Mouse (Mus musculus) CH12.LX (cell line): ENCODE data around the gene Gm27029. TPM values are rescaled to one million over a fixed set of nuclear protein-coding genes. Genes with fewer than 3 reads are reported as not detected.
A peak's percentile ranks its signal among the peaks of the same experiment; 100 is the strongest.
"Not testable (repeated sequence)": the region's sequence is repeated elsewhere in the genome, so short reads cannot be mapped to it uniquely, and the experiment has no call there.

Source experiments
- DNase-seq: peaks from one replicate; pipeline ENCODE4 v3.0.0-alpha.2; 2013; ENCODE audit errors: extremely low read depth
- H3K27ac ChIP-seq: 2 replicates; pipeline ENCODE4 v1.5.1; 2012; ENCODE audit warnings: low read depth, mild to moderate bottlenecking, control low read depth, moderate library complexity; ENCODE audit not compliant: insufficient read depth
- H3K27me3 ChIP-seq: replicated peaks from 2 replicates; pipeline ENCODE3; 2012; ENCODE audit warnings: inconsistent platforms
- H3K36me3 ChIP-seq, 2 experiments: replicated peaks in 1 of 2; 2 replicates each; pipeline versions ENCODE3 to v1.6.1; 2012; ENCODE audit warnings: inconsistent platforms in 1 of 2, low read length in 1 of 2, mild to moderate bottlenecking in 1 of 2, mixed read lengths in 1 of 2, moderate library complexity in 1 of 2; ENCODE audit not compliant: control insufficient read depth in 1 of 2, insufficient read depth in 1 of 2
- H3K4me1 ChIP-seq, 2 experiments: 2 replicates each; pipeline ENCODE4 v1.6.1; 2012; ENCODE audit warnings: inconsistent platforms in 1 of 2, moderate library complexity in 1 of 2; ENCODE audit not compliant: insufficient read depth in 2 of 2, control insufficient read depth in 1 of 2
- H3K4me2 ChIP-seq: 2 replicates; pipeline ENCODE4 v1.6.1; 2012; ENCODE audit warnings: low read depth, mild to moderate bottlenecking, control low read depth; ENCODE audit not compliant: poor library complexity, insufficient read depth, severe bottlenecking
- H3K4me3 ChIP-seq, 3 experiments: fragments of 150-350 bp in 1 of 3; sonication (generic) in 1 of 3; replicated peaks in 1 of 3; 2 replicates each; pipeline versions ENCODE3 to v1.5.1; 2011 to 2012; ENCODE audit warnings: low read depth in 2 of 3, low read length in 2 of 3, mild to moderate bottlenecking in 2 of 3, moderate library complexity in 2 of 3, control low read depth in 1 of 3, improper control_type of control experiment in 1 of 3, inconsistent platforms in 1 of 3, mixed read lengths in 1 of 3; ENCODE audit not compliant: poor library complexity in 1 of 3
- H3K79me2 ChIP-seq: replicated peaks from 2 replicates; pipeline ENCODE4 v1.6.1; 2012; ENCODE audit warnings: mild to moderate bottlenecking, moderate library complexity; ENCODE audit not compliant: control insufficient read depth, poor library complexity, insufficient read depth, severe bottlenecking; ENCODE audit errors: extremely low read depth
- H3K9ac ChIP-seq: 2 replicates; pipeline ENCODE4 v1.6.1; 2012; ENCODE audit warnings: low read depth, mild to moderate bottlenecking, control low read depth, moderate library complexity; ENCODE audit not compliant: insufficient read depth
- H3K9me3 ChIP-seq: replicated peaks from 2 replicates; pipeline ENCODE3; 2012; ENCODE audit warnings: low read length, inconsistent platforms, mixed read lengths
- BHLHE40 ChIP-seq: IDR thresholded peaks from 2 replicates; pipeline ENCODE4 v1.6.1; 2011; ENCODE audit warnings: mild to moderate bottlenecking, low read depth, low read length, improper control_type of control experiment
- CTCF ChIP-seq, 2 experiments: IDR thresholded peaks in 1 of 2; conservative IDR thresholded peaks in 1 of 2; 2 replicates each; pipeline ENCODE4 v1.5.1; 2011 to 2012; ENCODE audit warnings: low read depth in 2 of 2, low read length in 2 of 2, improper control_type of control experiment in 1 of 2, inconsistent platforms in 1 of 2, mild to moderate bottlenecking in 1 of 2, moderate library complexity in 1 of 2
- E2F4 ChIP-seq: IDR thresholded peaks from 2 replicates; pipeline ENCODE4 v1.6.1; 2011; ENCODE audit warnings: low read depth, low read length, improper control_type of control experiment; ENCODE audit not compliant: insufficient replicate concordance
- ELF1 ChIP-seq: IDR thresholded peaks from 2 replicates; pipeline ENCODE4 v1.6.1; 2014; ENCODE audit warnings: low read depth, mild to moderate bottlenecking, inconsistent platforms, low read length, improper control_type of control experiment
- EP300 ChIP-seq: IDR thresholded peaks from 2 replicates; pipeline ENCODE4 v1.6.1; 2011; ENCODE audit warnings: low read length, improper control_type of control experiment
- ETS1 ChIP-seq: conservative IDR thresholded peaks from 2 replicates; pipeline ENCODE4 v1.6.1; 2012; ENCODE audit warnings: low read depth, mild to moderate bottlenecking, inconsistent platforms, low read length, improper control_type of control experiment, moderate library complexity
- IRF4 ChIP-seq: IDR thresholded peaks from 2 replicates; pipeline ENCODE4 v1.6.1; 2014; ENCODE audit warnings: low read depth, mild to moderate bottlenecking, inconsistent platforms, low read length, improper control_type of control experiment
- JUN ChIP-seq: IDR thresholded peaks from 2 replicates; pipeline ENCODE4 v1.6.1; 2011; ENCODE audit warnings: low read depth, mild to moderate bottlenecking, low read length, improper control_type of control experiment, moderate library complexity; ENCODE audit not compliant: insufficient read depth
- JUND ChIP-seq: conservative IDR thresholded peaks from 2 replicates; pipeline ENCODE4 v1.6.1; 2011; ENCODE audit warnings: low read depth, low read length, improper control_type of control experiment
- KAT2A ChIP-seq: IDR thresholded peaks from 2 replicates; pipeline ENCODE4 v1.6.1; 2012; ENCODE audit warnings: low read length, improper control_type of control experiment, inconsistent platforms; ENCODE audit not compliant: insufficient replicate concordance
- MAX ChIP-seq: IDR thresholded peaks from 2 replicates; pipeline ENCODE4 v1.6.1; 2011; ENCODE audit warnings: low read length, improper control_type of control experiment
- MAZ ChIP-seq: IDR thresholded peaks from 2 replicates; pipeline ENCODE4 v1.6.1; 2012; ENCODE audit warnings: low read depth, mild to moderate bottlenecking, inconsistent platforms, low read length, improper control_type of control experiment, moderate library complexity
- MEF2A ChIP-seq: IDR thresholded peaks from 2 replicates; pipeline ENCODE4 v1.6.1; 2014; ENCODE audit warnings: low read depth, mild to moderate bottlenecking, inconsistent platforms, low read length, improper control_type of control experiment, borderline replicate concordance
- MXI1 ChIP-seq: IDR thresholded peaks from 2 replicates; pipeline ENCODE4 v1.6.1; 2011; ENCODE audit warnings: mild to moderate bottlenecking, low read depth, low read length, improper control_type of control experiment
- MYC ChIP-seq: IDR thresholded peaks from 2 replicates; pipeline ENCODE4 v1.6.1; 2011; ENCODE audit warnings: low read depth, mild to moderate bottlenecking, improper control_type of control experiment, low read length
- NELFE ChIP-seq: IDR thresholded peaks from 2 replicates; pipeline ENCODE4 v1.6.1; 2011; ENCODE audit warnings: low read depth, low read length, improper control_type of control experiment
- POLR2A ChIP-seq: IDR thresholded peaks from 2 replicates; pipeline ENCODE4 v1.6.1; 2011; ENCODE audit warnings: low read depth, mild to moderate bottlenecking, improper control_type of control experiment, low read length
- RAD21 ChIP-seq: IDR thresholded peaks from 2 replicates; pipeline ENCODE4 v1.6.1; 2011; ENCODE audit warnings: low read depth, mild to moderate bottlenecking, low read length, improper control_type of control experiment, moderate library complexity
- RCOR1 ChIP-seq: conservative IDR thresholded peaks from 2 replicates; pipeline ENCODE4 v1.6.1; 2012; ENCODE audit warnings: low read depth, mild to moderate bottlenecking, inconsistent platforms, low read length, improper control_type of control experiment
- SIN3A ChIP-seq: IDR thresholded peaks from 2 replicates; pipeline ENCODE4 v1.6.1; 2012; ENCODE audit warnings: low read length, improper control_type of control experiment, inconsistent platforms
- SMC3 ChIP-seq: IDR thresholded peaks from 2 replicates; pipeline ENCODE4 v1.6.1; 2011; ENCODE audit warnings: low read depth, low read length, improper control_type of control experiment
- TBP ChIP-seq: conservative IDR thresholded peaks from 2 replicates; pipeline ENCODE4 v1.6.1; 2011; ENCODE audit warnings: low read depth, low read length, improper control_type of control experiment
- TCF12 ChIP-seq: IDR thresholded peaks from 2 replicates; pipeline ENCODE4 v1.6.1; 2014; ENCODE audit warnings: low read depth, mild to moderate bottlenecking, inconsistent platforms, low read length, improper control_type of control experiment
- UBTF ChIP-seq: IDR thresholded peaks from 2 replicates; pipeline ENCODE4 v1.6.1; 2012; ENCODE audit warnings: low read depth, mild to moderate bottlenecking, inconsistent platforms, low read length, improper control_type of control experiment, moderate library complexity
- USF2 ChIP-seq: conservative IDR thresholded peaks from 2 replicates; pipeline ENCODE4 v1.6.1; 2011; ENCODE audit warnings: low read depth, low read length, improper control_type of control experiment
- ZKSCAN1 ChIP-seq: IDR thresholded peaks from 2 replicates; pipeline ENCODE4 v1.6.1; 2012; ENCODE audit warnings: low read depth, inconsistent platforms, low read length, improper control_type of control experiment, borderline replicate concordance
- ZNF384 ChIP-seq: IDR thresholded peaks from 2 replicates; pipeline ENCODE4 v1.6.1; 2012; ENCODE audit warnings: low read depth, low read length, improper control_type of control experiment, inconsistent platforms
- dilution Hi-C: fragments of 300-500 bp; cut with MboI; formaldehyde crosslinking; loops from 2 replicates; pipeline ENCODE4 v1.14.3; 2020; ENCODE audit warnings: low sequenced_read_pairs; ENCODE audit not compliant: extremely low pct_unique_long_range_greater_than_20kb, extremely low pct_ligation_motif_present
- in situ Hi-C: fragments of 300-500 bp; cut with MboI; formaldehyde crosslinking; loops from 3 replicates; pipeline ENCODE4 v1.14.3; 2019; ENCODE audit warnings: low sequenced_read_pairs, low pct_ligation_motif_present, low pct_unique_long_range_greater_than_20kb, mixed read lengths
- polyA plus RNA-seq: library from polyadenylated mRNA; unstranded; fragments of >175 nt; gene quantifications from 2 replicates; pipeline ENCODE4 v1.2.1, GENCODE M21; 2012; ENCODE audit warnings: low read depth; ENCODE audit not compliant: insufficient read length
- total RNA-seq, 2 experiments: library from RNA; depleted of rRNA; stranded (reverse); fragments of 300-350 nt in 1 of 2; fragments of >200 nt in 1 of 2; gene quantifications; 2 replicates each; pipeline ENCODE4 v1.2.3; 2012 to 2014

Gm27029 gene
- total and polyA plus RNA-seq, 3 experiments, result 1.7 to 8.3 (median 6.2) TPM

GRCm38 (mm10) chr11:101467477-101468262 is 43.1 kb upstream of the Gm27029 start:
- DNase-seq, result peak; percentile 91
- in situ Hi-C loops (no loop called here), dilution Hi-C loops (no loop called here)
- Histone ChIP-seq H3K4me3 (peak overlapping the region; percentile 59 to 78 (median 70)), H3K36me3 (no peaks in the 10 kb centered on the region), H3K27ac (no peak overlapping the region), H3K4me2 (peak overlapping the region; percentile 77), H3K79me2 (no peaks in the 10 kb centered on the region), H3K9ac (peak overlapping the region; percentile 39), H3K9me3 (no peaks in the 10 kb centered on the region), H3K27me3 (peaks cover 31% of the 10 kb centered on the region), H3K4me1 (peaks cover 18 to 52% of the 10 kb centered on the region in 2 experiments)
- TF ChIP-seq MAX (peak; percentile 67), MYC (peak; percentile 71; the same call in 1 of the 2 replicates), BHLHE40 (peak; percentile 78), TCF12 (peak; percentile 39; the same call in 1 of the 2 replicates), JUND (0 out of 2 replicates have a peak, but pooled peaks have one; percentile 27), ZNF384 (0 out of 2 replicates have a peak, but pooled peaks have one; percentile 48), IRF4 (peak; percentile 54; the same call in 1 of the 2 replicates), KAT2A (no peak), CTCF (conservative IDR thresholded peaks at IDR 0.05 in 1 of 2, IDR thresholded peaks at IDR 0.05 in 1 of 2; ENCODE audit: low read depth in 2 of 2, low read length in 2 of 2) (peak; percentile 71 to 89), ZKSCAN1 (no peak), UBTF (no peak), TBP (0 out of 2 replicates have a peak, but pooled peaks have one; percentile 24), MXI1 (peak; percentile 92), ELF1 (peak; percentile 49; the same call in 1 of the 2 replicates), RAD21 (peak; percentile 73), POLR2A (peak; percentile 58), USF2 (no peak), E2F4 (peak; percentile 87; the same call in 1 of the 2 replicates), JUN (no peak), EP300 (no peak), SMC3 (peak; percentile 82), MAZ (peak; percentile 51), ETS1 (peak; percentile 31; the same call in 1 of the 2 replicates), SIN3A (peak; percentile 96), RCOR1 (0 out of 2 replicates have a peak, but pooled peaks have one; percentile 19), NELFE (peak; percentile 46; the same call in 1 of the 2 replicates), MEF2A (peak; percentile 47; the same call in 1 of the 2 replicates)

- H3K27ac ChIP-seq, in situ Hi-C loops, H3K9me3 ChIP-seq, H3K79me2 ChIP-seq, dilution Hi-C loops, DNase-seq: not testable (repeated sequence)
- H3K36me3 ChIP-seq, result peaks cover 6 to 11% of the 10 kb centered on the region in 2 experiments
- peak overlapping the region; percentile 89 for H3K4me2 ChIP-seq
- H3K4me3 ChIP-seq, result peak overlapping the region; percentile 30 to 96 (median 63)
- peaks cover 21 to 58% of the 10 kb centered on the region in 2 experiments for H3K4me1 ChIP-seq
- peaks cover 28% of the 10 kb centered on the region for H3K27me3 ChIP-seq
- peak overlapping the region; percentile 24; the same call in 1 of the 2 replicates for H3K9ac ChIP-seq
Observed at GRCm38 (mm10) chr11:101466552-101466950, 42.0 kb upstream of the Gm27029 start.
